Mouse (Mus musculus) hindbrain, embryonic 12.5 days (tissue): ENCODE data around the gene Spdye4b. TPM values are rescaled to one million over a fixed set of nuclear protein-coding genes. Genes with fewer than 3 reads are reported as not detected.
"Not testable (repeated sequence)": the region's sequence is repeated elsewhere in the genome, so short reads cannot be mapped to it uniquely, and the experiment has no call there.

Source experiments
- ATAC-seq: fragments of 200-750 bp; cut with Nextera tagmentation; 2 replicates; pipeline ENCODE4 v1.8.0; 2017; ENCODE audit warnings: moderate TSS enrichment; ENCODE audit not compliant: low FRiP score
- H3K27ac ChIP-seq: fragments of 300-500 bp; sonication (generic); 2 replicates; pipeline ENCODE4 v1.5.1; 2016; ENCODE audit warnings: mild to moderate bottlenecking
- H3K27me3 ChIP-seq: fragments of 300-500 bp; sonication (generic); 2 replicates; pipeline ENCODE4 v1.6.1; 2016; ENCODE audit warnings: mild to moderate bottlenecking
- H3K36me3 ChIP-seq: fragments of 300-500 bp; sonication (generic); 2 replicates; pipeline ENCODE4 v1.6.1; 2016; ENCODE audit warnings: mild to moderate bottlenecking
- H3K4me1 ChIP-seq: fragments of 300-500 bp; sonication (generic); 2 replicates; pipeline ENCODE4 v1.6.1; 2016
- H3K4me2 ChIP-seq: fragments of 300-500 bp; sonication (generic); replicated peaks from 2 replicates; pipeline ENCODE4 v1.6.1; 2016; ENCODE audit warnings: mild to moderate bottlenecking
- H3K4me3 ChIP-seq: fragments of 300-500 bp; sonication (generic); 2 replicates; pipeline ENCODE4 v1.5.1; 2016; ENCODE audit warnings: mild to moderate bottlenecking
- H3K9ac ChIP-seq: fragments of 300-500 bp; sonication (generic); 2 replicates; pipeline ENCODE4 v1.6.1; 2016; ENCODE audit warnings: mild to moderate bottlenecking, moderate library complexity
- H3K9me3 ChIP-seq: fragments of 300-500 bp; sonication (generic); replicated peaks from 2 replicates; pipeline ENCODE4 v1.6.1; 2016; ENCODE audit warnings: mild to moderate bottlenecking
- WGBS: fragments of 180-500 bp; shearing (Covaris S2); methylation state at CpG from one replicate; pipeline ENCODE4 v1.1.7; 2016; 5-methylcytosine and 5-hydroxymethylcytosine counted together
- polyA plus RNA-seq: library from polyadenylated mRNA; unstranded; fragments of >200 nt; fragmentation: Nextera tagmentation; extraction: Ambion mirVana; gene quantifications from 2 replicates; pipeline ENCODE4 v1.2.1, GENCODE M21; 2016

Gene Spdye4b
- polyA plus RNA-seq, 1 experiment from 2014 or later: not detected

- H3K4me2 ChIP-seq: no peak overlapping the region
- 92% methylated on average over 4 of the region's 4 CpGs for WGBS
- H3K9me3 ChIP-seq: peaks cover 13% of the 10 kb centered on the region; the same call in 1 of the 2 replicates
- no peak for ATAC-seq
- no peak overlapping the region for H3K27ac ChIP-seq
- H3K27me3 ChIP-seq: no peaks in the 10 kb centered on the region
- no peak overlapping the region for H3K4me3 ChIP-seq
- H3K4me1 ChIP-seq: peaks cover 11% of the 10 kb centered on the region
- peaks cover 76% of the 10 kb centered on the region for H3K36me3 ChIP-seq
- H3K9ac ChIP-seq: no peak overlapping the region
Observed at GRCm38 (mm10) chr5:143175970-143176369, 4.8 kb upstream of the Spdye4b start.

- H3K4me2 ChIP-seq: no peak overlapping the region
- peaks cover 59% of the 10 kb centered on the region for H3K36me3 ChIP-seq
- no peak overlapping the region for H3K4me3 ChIP-seq
- no peak overlapping the region for H3K9ac ChIP-seq
- peaks cover 11% of the 10 kb centered on the region for H3K4me1 ChIP-seq
- no peak for ATAC-seq
- H3K9me3 ChIP-seq: peaks cover 13% of the 10 kb centered on the region; the same call in 1 of the 2 replicates
- H3K27me3 ChIP-seq: no peaks in the 10 kb centered on the region
- 89% methylated on average over 3 of the region's 3 CpGs for WGBS
- H3K27ac ChIP-seq: no peak overlapping the region
Observed at GRCm38 (mm10) chr5:143177541-143178200, 3.1 kb upstream of the Spdye4b start.

GRCm38 (mm10) chr5:143179179-143179578, 1.6 kb upstream of the Spdye4b start:
- Histone ChIP-seq H3K9ac (no peak overlapping the region), H3K36me3 (peaks cover 44% of the 10 kb centered on the region), H3K27me3 (no peaks in the 10 kb centered on the region), H3K9me3 (peaks cover 6% of the 10 kb centered on the region; the same call in 1 of the 2 replicates), H3K4me1 (peaks cover 11% of the 10 kb centered on the region), H3K4me3 (peak overlapping the region; percentile 69; the same call in 1 of the 2 replicates), H3K4me2 (peak overlapping the region; percentile 85), H3K27ac (no peak overlapping the region)
- no peak for ATAC-seq
- 37% methylated on average over 6 of the region's 6 CpGs for WGBS

- not testable (repeated sequence) for H3K36me3 ChIP-seq, H3K4me3 ChIP-seq, ATAC-seq, H3K9ac ChIP-seq, H3K27ac ChIP-seq, H3K4me1 ChIP-seq, H3K4me2 ChIP-seq, H3K27me3 ChIP-seq, H3K9me3 ChIP-seq
- WGBS: 78% methylated on average over 1 of the region's 1 CpGs
Observed at GRCm38 (mm10) chr5:143188014-143188413, 7.2 kb downstream of the Spdye4b start.

- no peaks in the 10 kb centered on the region for H3K4me1 ChIP-seq
- H3K9ac ChIP-seq: no peak overlapping the region
- H3K36me3 ChIP-seq: no peaks in the 10 kb centered on the region
- no peaks in the 10 kb centered on the region for H3K9me3 ChIP-seq
- H3K4me2 ChIP-seq: no peak overlapping the region
- no peaks in the 10 kb centered on the region for H3K27me3 ChIP-seq
- ATAC-seq: no peak
- H3K4me3 ChIP-seq: no peak overlapping the region
- H3K27ac ChIP-seq: no peak overlapping the region
- WGBS: 92% methylated on average over 8 of the region's 8 CpGs
Observed at GRCm38 (mm10) chr5:143192806-143193205, 12.0 kb downstream of the Spdye4b start.

GRCm38 (mm10) chr5:143194747-143195146, 13.9 kb downstream of the Spdye4b start:
- H3K4me1 ChIP-seq, H3K9ac ChIP-seq, H3K27me3 ChIP-seq, H3K4me2 ChIP-seq, H3K36me3 ChIP-seq, H3K4me3 ChIP-seq, ATAC-seq, H3K9me3 ChIP-seq, H3K27ac ChIP-seq: not testable (repeated sequence)
- 70% methylated on average over 8 of the region's 8 CpGs for WGBS

GRCm38 (mm10) chr5:143195166-143195565, 14.3 kb downstream of the Spdye4b start:
- no peaks in the 10 kb centered on the region for H3K9me3 ChIP-seq
- H3K27ac ChIP-seq: no peak overlapping the region
- H3K4me3 ChIP-seq: no peak overlapping the region
- no peak overlapping the region for H3K4me2 ChIP-seq
- WGBS: 81% methylated on average over 2 of the region's 2 CpGs
- H3K4me1 ChIP-seq: no peaks in the 10 kb centered on the region
- no peak for ATAC-seq
- no peaks in the 10 kb centered on the region for H3K36me3 ChIP-seq
- no peaks in the 10 kb centered on the region for H3K27me3 ChIP-seq
- H3K9ac ChIP-seq: no peak overlapping the region

GRCm38 (mm10) chr5:143196506-143196905, 15.7 kb downstream of the Spdye4b start:
- H3K9me3 ChIP-seq: no peaks in the 10 kb centered on the region
- H3K27me3 ChIP-seq: no peaks in the 10 kb centered on the region
- no peaks in the 10 kb centered on the region for H3K4me1 ChIP-seq
- ATAC-seq: no peak
- 87% methylated on average over 4 of the region's 4 CpGs for WGBS
- no peak overlapping the region for H3K4me3 ChIP-seq
- H3K4me2 ChIP-seq: no peak overlapping the region
- no peak overlapping the region for H3K9ac ChIP-seq
- H3K27ac ChIP-seq: no peak overlapping the region
- H3K36me3 ChIP-seq: no peaks in the 10 kb centered on the region

GRCm38 (mm10) chr5:143205015-143205414, 24.2 kb downstream of the Spdye4b start:
- no peaks in the 10 kb centered on the region for H3K27me3 ChIP-seq
- 70% methylated on average over 3 of the region's 3 CpGs for WGBS
- H3K4me1 ChIP-seq: no peaks in the 10 kb centered on the region
- no peak overlapping the region for H3K9ac ChIP-seq
- no peaks in the 10 kb centered on the region for H3K36me3 ChIP-seq
- no peak overlapping the region for H3K4me2 ChIP-seq
- no peak overlapping the region for H3K27ac ChIP-seq
- no peak for ATAC-seq
- H3K9me3 ChIP-seq: peaks cover 7% of the 10 kb centered on the region
- no peak overlapping the region for H3K4me3 ChIP-seq

GRCm38 (mm10) chr5:143213832-143214231, 33.0 kb downstream of the Spdye4b start:
- Histone ChIP-seq H3K4me3 (no peak overlapping the region), H3K36me3 (no peaks in the 10 kb centered on the region), H3K4me1 (no peaks in the 10 kb centered on the region), H3K4me2 (no peak overlapping the region), H3K9me3 (peaks cover 2% of the 10 kb centered on the region), H3K9ac (no peak overlapping the region), H3K27ac (no peak overlapping the region), H3K27me3 (no peaks in the 10 kb centered on the region)
- WGBS: 88% methylated on average over 2 of the region's 2 CpGs
- no peak for ATAC-seq

GRCm38 (mm10) chr5:143220996-143221395, 40.2 kb downstream of the Spdye4b start:
- WGBS: 83% methylated on average over 5 of the region's 5 CpGs
- Histone ChIP-seq H3K9me3 (no peaks in the 10 kb centered on the region), H3K4me1 (no peaks in the 10 kb centered on the region), H3K27ac (no peak overlapping the region), H3K4me3 (no peak overlapping the region), H3K36me3 (no peaks in the 10 kb centered on the region), H3K4me2 (no peak overlapping the region), H3K9ac (no peak overlapping the region), H3K27me3 (no peaks in the 10 kb centered on the region)
- ATAC-seq: no peak

- no peak overlapping the region for H3K27ac ChIP-seq
- H3K4me3 ChIP-seq: no peak overlapping the region
- WGBS: 88% methylated on average over 1 of the region's 1 CpGs
- no peaks in the 10 kb centered on the region for H3K36me3 ChIP-seq
- no peaks in the 10 kb centered on the region for H3K4me1 ChIP-seq
- no peak overlapping the region for H3K9ac ChIP-seq
- no peaks in the 10 kb centered on the region for H3K9me3 ChIP-seq
- H3K27me3 ChIP-seq: no peaks in the 10 kb centered on the region
- ATAC-seq: no peak
- H3K4me2 ChIP-seq: no peak overlapping the region
Observed at GRCm38 (mm10) chr5:143222287-143222686, 41.5 kb downstream of the Spdye4b start.

GRCm38 (mm10) chr5:143226790-143227189, 46.0 kb downstream of the Spdye4b start, which contains the start of gene Spdye4a:
Spdye4a (minus strand) TSS chr5:143226890.
- 91% methylated on average over 3 of the region's 3 CpGs for WGBS
- Histone ChIP-seq H3K9ac (no peak within 1 kb of the TSS), H3K27me3 (no peaks in the 10 kb centered on the region), H3K27ac (no peak within 1 kb of the TSS), H3K4me1 (no peaks in the 10 kb centered on the region), H3K36me3 (no peaks in the 10 kb centered on the region), H3K9me3 (peaks cover 10% of the 10 kb centered on the region), H3K4me3 (no peak within 1 kb of the TSS), H3K4me2 (no peak within 1 kb of the TSS)
- no peak for ATAC-seq
